Mouse (Mus musculus) spleen, adult 2 months (tissue): ENCODE data around the gene Lpcat1.

ENCODE experiments used
- CTCF ChIP-seq: fragments of 200-500 bp; IDR thresholded peaks from 2 replicates; pipeline ENCODE4 v1.5.1; 2011; ENCODE audit warnings: mild to moderate bottlenecking, inconsistent platforms; ENCODE audit not compliant: insufficient read depth, insufficient read length, insufficient replicate concordance; ENCODE audit errors: extremely low read depth
- POLR2A ChIP-seq: fragments of 200-500 bp; IDR thresholded peaks from 2 replicates; pipeline ENCODE4 v1.6.1; 2011; ENCODE audit warnings: low read depth, low read length, inconsistent platforms

DNA sequence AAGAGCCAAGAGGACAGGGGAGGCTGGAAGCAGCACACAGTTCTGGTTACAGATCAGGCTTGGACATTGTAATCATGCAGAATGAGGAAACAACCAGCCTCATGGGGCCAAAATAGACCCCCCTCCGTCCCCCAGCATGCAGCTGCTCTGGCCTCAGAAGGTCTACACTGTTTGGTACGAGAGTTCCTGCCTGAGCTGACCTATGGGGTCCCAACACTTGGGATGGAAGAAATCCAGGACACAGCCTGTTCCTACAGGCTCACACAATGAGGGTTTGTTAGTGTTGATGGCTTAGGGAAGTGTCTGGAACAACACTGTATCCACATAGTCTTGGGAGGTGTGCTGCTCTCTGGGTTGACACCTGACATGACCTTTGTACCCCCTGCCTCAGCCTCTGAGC, 18.8 kb upstream of the Lpcat1 start:
- no peak for TF ChIP-seq POLR2A
- TF ChIP-seq CTCF, result no peak
